Mouse (Mus musculus) heart, embryonic 14.5 days (tissue): Measurements from ENCODE around the gene Gm21319. TPM values are rescaled to one million over a fixed set of nuclear protein-coding genes. Genes with fewer than 3 reads are reported as not detected.
"Not testable (repeated sequence)": the region's sequence is repeated elsewhere in the genome, so short reads cannot be mapped to it uniquely, and the experiment has no call there.

Experiments
- ATAC-seq: fragments of 200-750 bp; cut with Nextera tagmentation; 2 replicates; pipeline ENCODE4 v1.8.0; 2017; ENCODE audit warnings: low read depth, moderate TSS enrichment; ENCODE audit not compliant: insufficient number of reproducible peaks, insufficient read depth, low FRiP score
- H3K27ac ChIP-seq, 2 experiments: fragments of 200-500 bp in 1 of 2; fragments of 300-500 bp in 1 of 2; sonication (generic) in 1 of 2; replicated peaks in 1 of 2; 2 replicates each; pipeline ENCODE4 v1.5.1; 2012 to 2014; ENCODE audit warnings: low read depth in 2 of 2, low read length in 2 of 2, control low read depth in 1 of 2, mild to moderate bottlenecking in 1 of 2, mixed read lengths in 1 of 2; ENCODE audit not compliant: control insufficient read depth in 1 of 2, insufficient read depth in 1 of 2
- H3K27me3 ChIP-seq: fragments of 300-500 bp; sonication (generic); 2 replicates; pipeline ENCODE4 v1.6.1; 2014; ENCODE audit warnings: mild to moderate bottlenecking, low read length, control low read depth; ENCODE audit not compliant: control insufficient read depth, insufficient read depth
- H3K36me3 ChIP-seq: fragments of 300-500 bp; sonication (generic); 2 replicates; pipeline ENCODE4 v1.6.1; 2014; ENCODE audit warnings: mild to moderate bottlenecking, control low read depth, low read length, mixed read lengths; ENCODE audit not compliant: control insufficient read depth, insufficient read depth
- H3K4me1 ChIP-seq, 2 experiments: fragments of 200-500 bp in 1 of 2; fragments of 300-500 bp in 1 of 2; sonication (generic) in 1 of 2; 2 replicates each; pipeline ENCODE4 v1.6.1; 2012 to 2014; ENCODE audit warnings: low read length in 2 of 2, control low read depth in 1 of 2, mixed read lengths in 1 of 2; ENCODE audit not compliant: control insufficient read depth in 2 of 2, insufficient read depth in 2 of 2
- H3K4me2 ChIP-seq: fragments of 300-500 bp; sonication (generic); 2 replicates; pipeline ENCODE4 v1.6.1; 2014; ENCODE audit warnings: mild to moderate bottlenecking, low read length
- H3K4me3 ChIP-seq, 2 experiments: fragments of 200-500 bp in 1 of 2; fragments of 300-500 bp in 1 of 2; sonication (generic) in 1 of 2; 2 replicates each; pipeline ENCODE4 v1.5.1; 2012 to 2014; ENCODE audit warnings: low read length in 2 of 2, mild to moderate bottlenecking in 2 of 2, control low read depth in 1 of 2, low read depth in 1 of 2, moderate library complexity in 1 of 2; ENCODE audit not compliant: control insufficient read depth in 1 of 2, insufficient read depth in 1 of 2
- H3K9ac ChIP-seq: fragments of 300-500 bp; sonication (generic); 2 replicates; pipeline ENCODE4 v1.6.1; 2014; ENCODE audit warnings: mild to moderate bottlenecking, low read length
- H3K9me3 ChIP-seq: fragments of 300-500 bp; sonication (generic); 2 replicates; pipeline ENCODE4 v1.6.1; 2016; ENCODE audit warnings: low read length, control low read depth; ENCODE audit not compliant: control insufficient read depth
- WGBS: fragments of 180-500 bp; shearing (Covaris S2); extraction: QIAGEN DNeasy Blood & Tissue Kit; methylation state at CpG from one replicate; pipeline ENCODE4 v1.1.7; 2014; 5-methylcytosine and 5-hydroxymethylcytosine counted together
- polyA plus RNA-seq: library from polyadenylated mRNA; unstranded; fragments of >200 nt; fragmentation: Nextera tagmentation; extraction: Ambion mirVana; gene quantifications from 2 replicates; pipeline ENCODE4 v1.2.1, GENCODE M21; 2014

Gm21319 gene
- polyA plus RNA-seq = not detected in 2 replicates

DNA sequence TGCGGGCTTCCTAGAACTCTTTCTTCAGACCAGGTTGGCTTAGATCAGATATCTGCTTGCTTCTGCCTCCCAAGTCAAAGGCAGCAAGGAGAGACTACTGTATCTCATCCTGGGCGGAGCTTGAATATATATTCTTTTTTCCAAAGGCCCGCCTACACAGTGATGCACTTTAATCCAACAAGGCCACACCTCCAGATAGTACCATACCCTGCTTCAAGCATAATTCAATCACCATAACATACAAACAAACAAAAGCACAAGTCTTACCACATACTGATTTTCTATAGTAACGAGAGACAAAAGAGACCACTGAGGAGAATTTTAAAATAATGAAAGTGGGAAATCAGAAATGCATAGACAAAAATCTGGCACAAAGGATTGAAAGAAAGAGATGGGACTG is at the start of gene Gm21319:
TSS of gene Gm21319 (minus strand) at position 101 of the 400 bp plus-strand sequence.
- not testable (repeated sequence) for H3K4me1 ChIP-seq, H3K36me3 ChIP-seq, H3K9me3 ChIP-seq, H3K4me3 ChIP-seq, H3K4me2 ChIP-seq, H3K9ac ChIP-seq, H3K27ac ChIP-seq, ATAC-seq, H3K27me3 ChIP-seq
- 72% methylated on average over 4 of the region's 4 CpGs for WGBS

DNA sequence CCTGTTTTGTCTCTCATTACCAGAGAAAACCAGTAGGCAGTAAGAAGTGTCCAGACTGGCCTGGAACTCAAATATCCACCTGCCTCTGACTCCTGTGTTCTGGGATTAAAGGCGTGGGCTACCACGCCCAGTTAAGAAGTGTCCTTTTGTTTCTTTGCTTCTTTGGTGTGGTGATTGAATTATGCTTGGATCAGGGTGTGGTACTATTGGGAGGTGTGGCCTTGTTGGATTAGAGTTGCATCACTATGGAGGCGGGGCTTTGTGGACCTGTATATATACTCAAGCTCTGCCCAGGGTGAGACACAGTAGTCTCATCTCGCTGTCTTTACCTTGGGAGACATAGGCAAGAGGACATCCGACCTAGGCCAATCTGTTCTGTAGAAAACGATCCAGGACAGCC is 40.7 kb upstream of the Gm21319 start, which contains the start of gene BB287469:
TSS of gene BB287469 (plus strand) at position 301 of the 400 bp plus-strand sequence.
- H3K4me3 ChIP-seq, H3K9me3 ChIP-seq, H3K9ac ChIP-seq, H3K36me3 ChIP-seq, H3K4me1 ChIP-seq, H3K27ac ChIP-seq, H3K4me2 ChIP-seq, ATAC-seq, H3K27me3 ChIP-seq: not testable (repeated sequence)
- 71% methylated on average over 4 of the region's 6 CpGs for WGBS

DNA sequence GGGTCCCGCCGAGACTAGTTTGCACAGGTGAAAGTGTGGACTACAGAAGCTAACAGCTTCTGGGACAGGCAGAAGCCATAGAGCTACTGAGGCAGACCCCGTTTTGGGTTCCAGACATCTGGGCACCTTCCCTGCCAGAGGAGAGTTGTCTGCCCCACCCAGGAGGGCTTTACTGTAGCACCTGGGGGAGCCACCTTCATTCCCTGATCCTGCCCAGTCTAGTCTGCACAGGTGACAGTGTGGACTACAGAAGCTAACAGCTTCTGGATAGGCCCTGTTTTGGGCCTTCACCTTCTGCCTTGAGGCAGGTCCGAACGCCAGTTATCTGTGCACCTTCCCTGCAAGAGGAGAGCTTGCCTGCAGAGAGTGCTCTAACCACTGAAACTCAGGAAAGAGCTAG is 22.4 kb upstream of the Gm21319 start:
- not testable (repeated sequence) for H3K4me1 ChIP-seq, H3K4me3 ChIP-seq, H3K4me2 ChIP-seq, ATAC-seq, H3K27me3 ChIP-seq, H3K9ac ChIP-seq, H3K36me3 ChIP-seq, H3K27ac ChIP-seq, H3K9me3 ChIP-seq
- WGBS = 84% methylated on average over 5 of the region's 5 CpGs

DNA sequence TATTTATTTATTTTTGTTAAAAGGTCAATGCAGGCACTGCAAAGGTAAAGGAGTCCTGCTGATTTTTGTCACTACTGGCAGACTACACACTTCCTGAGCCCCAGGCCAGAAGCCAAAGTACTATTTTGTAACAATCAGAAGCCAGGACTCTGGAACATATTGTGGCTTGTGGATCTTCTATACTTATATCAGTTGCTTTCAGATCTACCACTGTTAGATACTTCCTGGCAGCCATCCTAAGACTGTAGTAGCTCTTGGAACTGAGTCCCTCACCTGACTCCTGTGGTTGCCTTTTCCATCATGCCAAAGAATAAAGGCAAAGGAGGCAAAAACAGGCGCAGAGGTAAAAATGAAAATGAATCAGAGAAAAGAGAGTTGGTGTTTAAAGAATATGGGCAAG is 19.7 kb upstream of the Gm21319 start, which contains the start of gene Gm21936:
TSS of gene Gm21936 (plus strand) at position 301 of the 400 bp plus-strand sequence.
- ATAC-seq, H3K27me3 ChIP-seq, H3K4me2 ChIP-seq, H3K4me3 ChIP-seq, H3K4me1 ChIP-seq, H3K9me3 ChIP-seq, H3K36me3 ChIP-seq, H3K9ac ChIP-seq, H3K27ac ChIP-seq: not testable (repeated sequence)
- 89% methylated on average over 1 of the region's 1 CpGs for WGBS

Other genes with a start within 250 kb of the Gm21319 start
- gene Oog1, start 173.1 kb downstream of the Gm21319 start, polyA plus RNA-seq = not detected in 2 replicates
- gene Gm4027, start 156.9 kb downstream of the Gm21319 start, polyA plus RNA-seq = not detected in 2 replicates
- gene Gm16381, start 131.1 kb downstream of the Gm21319 start, polyA plus RNA-seq = not detected in 2 replicates
- gene Gm21936, start 19.8 kb upstream of the Gm21319 start, polyA plus RNA-seq = not detected in 2 replicates
- gene BB287469, start 40.8 kb upstream of the Gm21319 start, polyA plus RNA-seq = not detected in 2 replicates
- gene Gm2001, start 66.6 kb upstream of the Gm21319 start, polyA plus RNA-seq = not detected in 2 replicates
- gene Gm2016, start 98.3 kb upstream of the Gm21319 start, polyA plus RNA-seq = not detected in 2 replicates
- not detected in 2 replicates for gene Gm2022, start 119.6 kb upstream of the Gm21319 start, polyA plus RNA-seq
- not detected in 2 replicates for gene Gm2035, start 144.1 kb upstream of the Gm21319 start, polyA plus RNA-seq
- not detected in 2 replicates for gene Gm2042, start 178.3 kb upstream of the Gm21319 start, polyA plus RNA-seq
- gene Gm2075, start 236.1 kb upstream of the Gm21319 start, polyA plus RNA-seq = not detected in 2 replicates
- gene Gm6803, start 243.0 kb upstream of the Gm21319 start, polyA plus RNA-seq = not detected in 2 replicates